10 mouse cellular contexts compared by ENCODE assay signal in genomic region chr7:98418031-98418805, GRCm38 (mm10). TPM values are rescaled to one million over a fixed set of nuclear protein-coding genes. Genes with fewer than 3 reads are reported as not detected.
DNase-seq lines count a peak whose midpoint lies in the region; ATAC-seq and TF ChIP-seq lines count a peak whose summit lies in the region.
"Had no signal": no experiment of that assay in that cellular context is flagged by ENCODE, and none has a peak within 500 bp of the region (broad histone marks: within the 10 kb centered on the region; RNA-seq: fewer than 3 reads in every experiment).

No protein-coding gene starts in this region.

- H3K27ac ChIP-seq in kidney, embryonic 16.5 days (ENCODE audit: low read length) = no peak overlapping the region
- peak overlapping the region; percentile 18 for H3K27ac ChIP-seq in embryonic fibroblast, embryonic 13.5 days (ENCODE audit: insufficient read depth, low read length)
- H3K27ac ChIP-seq in limb, embryonic 15.5 days = peak overlapping the region; percentile 71
- H3K27ac ChIP-seq in hindbrain, embryonic 16.5 days (ENCODE audit: low read depth, low read length) = no peak overlapping the region
- H3K27ac ChIP-seq: embryonic facial prominence, embryonic 13.5 days had no signal

- H3K9ac ChIP-seq in kidney, embryonic 16.5 days (replicated peaks; ENCODE audit: low read length) = no peak overlapping the region
- H3K9ac ChIP-seq in limb, embryonic 15.5 days = no peak overlapping the region
- H3K9ac ChIP-seq in hindbrain, embryonic 16.5 days (ENCODE audit: low read depth, low read length) = no peak overlapping the region
- H3K9ac ChIP-seq: embryonic facial prominence, embryonic 13.5 days had no signal

- no peak overlapping the region for H3K4me3 ChIP-seq in kidney, embryonic 16.5 days (ENCODE audit: low read length)
- H3K4me3 ChIP-seq in embryonic fibroblast, embryonic 13.5 days (ENCODE audit: insufficient read depth, low read length) = no peak overlapping the region
- H3K4me3 ChIP-seq in limb, embryonic 15.5 days = no peak overlapping the region
- H3K4me3 ChIP-seq in hindbrain, embryonic 16.5 days (ENCODE audit: low read length) = no peak overlapping the region
- H3K4me3 ChIP-seq: embryonic facial prominence, embryonic 13.5 days had no signal

- no peaks in the 10 kb centered on the region for H3K36me3 ChIP-seq in kidney, embryonic 16.5 days (ENCODE audit: insufficient read depth, low read length)
- no peaks in the 10 kb centered on the region for H3K36me3 ChIP-seq in limb, embryonic 15.5 days
- no peaks in the 10 kb centered on the region for H3K36me3 ChIP-seq in hindbrain, embryonic 16.5 days (ENCODE audit: control insufficient read depth, insufficient read depth, low read length)
- H3K36me3 ChIP-seq: embryonic facial prominence, embryonic 13.5 days had no signal

- H3K27me3 ChIP-seq in kidney, embryonic 16.5 days (ENCODE audit: insufficient read depth, low read length) = no peaks in the 10 kb centered on the region
- no peaks in the 10 kb centered on the region for H3K27me3 ChIP-seq in limb, embryonic 15.5 days
- H3K27me3 ChIP-seq in hindbrain, embryonic 16.5 days (replicated peaks; ENCODE audit: control insufficient read depth, insufficient read depth, low read length) = no peaks in the 10 kb centered on the region
- H3K27me3 ChIP-seq: embryonic facial prominence, embryonic 13.5 days; Patski had no signal

- no peaks in the 10 kb centered on the region for H3K9me3 ChIP-seq in kidney, embryonic 16.5 days (ENCODE audit: low read length)
- no peaks in the 10 kb centered on the region for H3K9me3 ChIP-seq in limb, embryonic 15.5 days
- H3K9me3 ChIP-seq in hindbrain, embryonic 16.5 days (ENCODE audit: control insufficient read depth, low read length) = no peaks in the 10 kb centered on the region
- H3K9me3 ChIP-seq: embryonic facial prominence, embryonic 13.5 days had no signal

- no peak overlapping the region for H3K4me2 ChIP-seq in kidney, embryonic 16.5 days (replicated peaks; ENCODE audit: low read depth, low read length)
- no peak overlapping the region for H3K4me2 ChIP-seq in limb, embryonic 15.5 days
- H3K4me2 ChIP-seq in hindbrain, embryonic 16.5 days (ENCODE audit: low read length) = no peak overlapping the region
- H3K4me2 ChIP-seq: embryonic facial prominence, embryonic 13.5 days had no signal

- no peaks in the 10 kb centered on the region for H3K4me1 ChIP-seq in kidney, embryonic 16.5 days (ENCODE audit: insufficient read depth, low read length)
- H3K4me1 ChIP-seq in embryonic fibroblast, embryonic 13.5 days (ENCODE audit: control insufficient read depth, insufficient read depth, low read length) = peaks cover 24% of the 10 kb centered on the region
- H3K4me1 ChIP-seq in limb, embryonic 15.5 days = peaks cover 31% of the 10 kb centered on the region
- peaks cover 2% of the 10 kb centered on the region; the same call in 1 of the 2 replicates for H3K4me1 ChIP-seq in hindbrain, embryonic 16.5 days (ENCODE audit: control insufficient read depth, insufficient read depth, low read depth, low read length)

- peak; percentile 14 to 76 for DNase-seq in kidney, postnatal 25 days
- DNase-seq in frontal cortex, postnatal 25 days (ENCODE audit: low spot score in 2 of 2) = peak; percentile 23 to 29
- DNase-seq in embryo, embryonic 10.5 days (ENCODE audit: low spot score) = no peak

- ATAC-seq in kidney, embryonic 16.5 days (ENCODE audit: low FRiP score, low TSS enrichment) = no peak
- ATAC-seq in limb, embryonic 15.5 days (ENCODE audit: insufficient number of reproducible peaks, low FRiP score, low TSS enrichment, low read depth) = no peak
- no peak; the same call in 1 of the 2 replicates for ATAC-seq in hindbrain, embryonic 16.5 days
- ATAC-seq: Patski had no signal

- 73% methylated on average over 17 of the region's 17 CpGs for WGBS in kidney, embryonic 16.5 days
- 49% methylated on average over 17 of the region's 17 CpGs for WGBS in limb, embryonic 15.5 days
- WGBS in hindbrain, embryonic 16.5 days = 68% methylated on average over 17 of the region's 17 CpGs

- no peak for TF ChIP-seq POLR2A in embryonic fibroblast, embryonic 13.5 days (IDR thresholded peaks at IDR 0.05; ENCODE audit: low read depth, low read length)

- no peak for TF ChIP-seq CTCF in embryonic fibroblast, embryonic 13.5 days (IDR thresholded peaks at IDR 0.05; ENCODE audit: borderline replicate concordance, insufficient read depth, low read length)

RNA-seq across cellular contexts. Expression of gene Gucy2d, which starts 22.0 kb away (rescaled TPM):
- 0.09 TPM in 1 of 2 replicates, not detected in the other for polyA plus RNA-seq in kidney, embryonic 16.5 days (2015; fragmentation: Nextera tagmentation; extraction: Ambion mirVana)
- not detected in 2 replicates for polyA plus RNA-seq in embryonic fibroblast, embryonic 13.5 days (2011; ENCODE audit: insufficient read length, low read depth, missing spikeins)
- polyA plus RNA-seq in limb, embryonic 15.5 days (2015; fragmentation: Nextera tagmentation; extraction: Ambion mirVana) = not detected in 2 replicates
- polyA plus RNA-seq in hindbrain, embryonic 16.5 days (2015; fragmentation: Nextera tagmentation; extraction: Ambion mirVana) = 0.28 and 0.40 TPM in 2 replicates
- polyA plus RNA-seq: embryonic facial prominence, embryonic 13.5 days; Patski; thymus, postnatal 0 days had no signal

RNA-seq across cellular contexts. Expression of gene Tsku, which starts 57.1 kb away (rescaled TPM):
- 7.3 and 9.9 TPM in 2 replicates for polyA plus RNA-seq in kidney, embryonic 16.5 days (2015; fragmentation: Nextera tagmentation; extraction: Ambion mirVana)
- polyA plus RNA-seq in embryonic fibroblast, embryonic 13.5 days (2011; ENCODE audit: insufficient read length, low read depth, missing spikeins) = 63.1 and 77.5 TPM in 2 replicates
- 20.7 and 21.6 TPM in 2 replicates for polyA plus RNA-seq in limb, embryonic 15.5 days (2015; fragmentation: Nextera tagmentation; extraction: Ambion mirVana)
- polyA plus RNA-seq in hindbrain, embryonic 16.5 days (2015; fragmentation: Nextera tagmentation; extraction: Ambion mirVana) = 6.5 and 9.8 TPM in 2 replicates

Comparison
In these comparisons a context has a peak if more than half of its experiments do, and no peak if none do; other contexts are left out.
1. H3K27ac ChIP-seq: peak in embryonic fibroblast, embryonic 13.5 days (single experiment) and limb, embryonic 15.5 days (single experiment); none in kidney, embryonic 16.5 days (single experiment) and hindbrain, embryonic 16.5 days (single experiment).